Mouse (Mus musculus): ENCODE data around the gene Apeh.

DNA sequence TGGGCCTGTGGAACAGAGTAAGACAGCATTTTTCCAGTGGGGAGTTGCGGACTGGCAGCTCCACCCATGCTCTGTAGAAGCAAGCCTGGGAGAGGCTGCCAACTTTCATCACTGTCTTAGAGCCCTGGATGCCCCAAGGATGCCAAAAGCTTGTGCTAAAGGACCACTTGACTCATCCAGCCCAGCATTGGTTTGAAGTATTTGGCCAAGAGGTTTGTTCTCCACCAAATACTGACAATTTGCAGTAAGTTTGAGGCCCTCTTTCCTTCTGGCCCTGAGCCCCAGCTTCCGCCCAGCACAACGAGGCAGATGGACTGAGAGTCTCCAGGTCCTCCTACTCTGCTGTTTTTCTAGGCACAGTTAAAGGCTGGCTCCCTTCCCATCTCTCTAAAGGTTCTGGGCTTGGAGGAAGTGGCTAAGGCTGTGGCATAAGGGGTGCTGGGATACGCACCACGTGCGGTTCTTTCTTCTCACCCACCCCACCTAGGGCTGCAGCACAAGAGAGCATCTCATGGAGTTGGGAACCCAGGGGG, 42.6 kb upstream of the Apeh start:
- no peak for TF ChIP-seq POLR2AphosphoS5 (IDR thresholded peaks at IDR 0.05; ENCODE audit: insufficient replicate concordance, low read depth, low read length)
- TF ChIP-seq CTCF (IDR thresholded peaks at IDR 0.05; ENCODE audit: low read depth, low read length) = no peak
- TF ChIP-seq TAL1 (conservative IDR thresholded peaks at IDR 0.05; ENCODE audit: low read depth, low read length) = no peak
- no peak for TF ChIP-seq GATA1 (IDR thresholded peaks at IDR 0.05; ENCODE audit: borderline replicate concordance, low read length)

Data from G1E (cell line).